Mouse (Mus musculus): ENCODE measurements at regions not wholly inside any gene's neighbourhood (a gene's known extent, or its start where the extent isn't known, plus 50 kb on each side); places are given as distances from the start of the nearest gene placed in this dataset.

DNA sequence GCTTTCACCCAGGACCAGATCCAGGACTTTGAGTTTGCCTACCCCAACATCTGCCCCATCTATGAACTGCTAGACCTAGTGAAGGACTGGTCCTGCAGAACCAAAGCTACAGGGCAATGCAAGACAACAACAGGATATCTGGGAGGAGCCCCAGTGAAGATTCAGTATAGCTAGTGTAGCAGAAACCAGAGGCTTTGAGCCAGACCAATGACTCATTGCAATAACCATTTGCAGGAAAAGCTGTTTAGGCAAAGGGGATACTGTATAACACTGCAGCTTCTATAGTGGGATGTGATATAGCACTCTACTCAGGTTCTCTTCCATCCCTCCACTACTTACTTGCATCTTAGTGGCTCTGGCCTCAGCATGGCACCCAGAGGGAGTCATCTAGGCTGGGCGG, 123.8 kb upstream of the Egln3 start:
- Histone ChIP-seq H3K4me3 (ENCODE audit: low read depth, low read length) (no peak overlapping the region), H3K4me1 (ENCODE audit: control insufficient read depth, insufficient read depth, low read length) (no peaks in the 10 kb centered on the region), H3K9me3 (ENCODE audit: control insufficient read depth, low read length) (no peaks in the 10 kb centered on the region), H3K4me2 (ENCODE audit: low read depth, severe bottlenecking) (no peak overlapping the region), H3K27me3 (ENCODE audit: control insufficient read depth, insufficient read depth, low read length) (no peaks in the 10 kb centered on the region), H3K9ac (ENCODE audit: low read length) (no peak overlapping the region), H3K27ac (replicated peaks; ENCODE audit: low read depth, low read length) (no peak overlapping the region), H3K36me3 (ENCODE audit: control insufficient read depth, insufficient read depth, low read length) (no peaks in the 10 kb centered on the region)
- no peak for ATAC-seq (ENCODE audit: insufficient number of reproducible peaks, low FRiP score, low TSS enrichment, low read depth)
- 65% methylated on average over 1 of the region's 1 CpGs for WGBS
- DNase-seq (ENCODE audit: low spot score): no peak

DNA sequence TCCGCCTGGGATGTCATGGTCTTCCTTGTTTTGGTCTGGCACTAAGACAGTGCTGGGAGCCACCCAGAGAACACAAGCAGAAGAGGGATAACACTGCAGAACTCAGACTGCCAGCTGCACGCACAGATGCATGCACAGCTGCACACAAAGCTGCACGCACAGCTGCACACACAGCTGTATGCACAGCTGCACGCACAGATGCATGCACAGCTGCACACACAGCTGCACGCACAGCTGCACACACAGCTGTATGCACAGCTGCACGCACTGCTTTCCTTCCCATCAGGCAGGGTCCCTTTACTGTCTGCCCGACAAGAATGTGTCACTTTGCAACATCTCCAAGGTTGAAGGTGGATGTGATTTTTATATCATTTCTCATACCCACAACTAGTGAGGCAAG, 122.9 kb upstream of the Egln3 start:
- 93% methylated on average over 7 of the region's 7 CpGs for WGBS
- Histone ChIP-seq H3K27ac (replicated peaks; ENCODE audit: low read depth, low read length) (no peak overlapping the region), H3K4me2 (ENCODE audit: low read depth, severe bottlenecking) (no peak overlapping the region), H3K27me3 (ENCODE audit: control insufficient read depth, insufficient read depth, low read length) (no peaks in the 10 kb centered on the region), H3K9me3 (ENCODE audit: control insufficient read depth, low read length) (no peaks in the 10 kb centered on the region), H3K4me3 (ENCODE audit: low read depth, low read length) (no peak overlapping the region), H3K4me1 (ENCODE audit: control insufficient read depth, insufficient read depth, low read length) (no peaks in the 10 kb centered on the region), H3K36me3 (ENCODE audit: control insufficient read depth, insufficient read depth, low read length) (no peaks in the 10 kb centered on the region), H3K9ac (ENCODE audit: low read length) (no peak overlapping the region)
- DNase-seq (ENCODE audit: low spot score) (no peak), ATAC-seq (ENCODE audit: insufficient number of reproducible peaks, low FRiP score, low TSS enrichment, low read depth) (no peak)

DNA sequence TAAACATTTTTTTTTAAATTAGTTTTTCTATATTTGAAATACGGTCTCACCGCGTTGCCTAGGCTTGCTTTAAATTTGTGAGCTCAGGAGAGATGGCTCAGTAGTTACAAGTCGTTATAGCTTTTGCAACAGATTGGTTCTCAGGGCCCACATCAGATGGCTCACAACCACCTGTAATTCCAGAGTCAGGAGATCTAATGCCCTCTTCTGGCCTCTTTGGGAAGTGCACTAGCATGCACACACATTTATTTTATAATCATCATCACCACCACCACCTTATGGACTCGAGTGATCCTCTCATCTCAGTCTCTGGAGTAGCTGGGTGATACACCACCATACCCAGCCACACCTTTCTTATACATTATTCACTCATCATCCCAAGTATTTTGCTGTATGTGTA, 116.9 kb upstream of the Egln3 start:
- no peak for ATAC-seq (ENCODE audit: insufficient number of reproducible peaks, low FRiP score, low TSS enrichment, low read depth)
- H3K36me3 ChIP-seq (ENCODE audit: control insufficient read depth, insufficient read depth, low read length): no peaks in the 10 kb centered on the region

DNA sequence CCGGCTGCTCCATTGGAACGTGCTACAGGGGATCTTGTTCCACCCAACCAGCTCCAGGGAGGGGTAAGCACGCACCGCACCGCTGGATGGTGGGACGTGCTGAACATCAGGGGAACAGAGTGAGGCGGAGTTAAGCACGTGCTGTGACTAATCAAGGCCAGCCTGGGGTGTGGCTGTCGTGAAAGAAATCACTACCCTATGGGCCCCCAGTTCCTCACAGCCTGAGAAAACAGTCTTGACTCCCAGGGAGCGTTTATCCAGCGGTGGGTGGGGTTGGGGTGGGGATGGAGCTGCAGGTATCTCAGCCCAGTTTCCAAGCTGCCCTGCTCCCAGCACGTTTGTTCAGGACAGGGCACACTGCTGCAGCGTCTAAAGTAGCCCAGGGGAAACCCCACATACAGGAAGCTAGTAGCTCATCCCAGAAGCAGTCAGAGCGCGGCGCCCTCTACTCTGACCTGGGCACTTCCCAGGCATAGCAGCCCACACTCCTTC, 113.4 kb upstream of the Egln3 start:
- H3K27me3 ChIP-seq (ENCODE audit: control insufficient read depth, insufficient read depth, low read length): no peaks in the 10 kb centered on the region
- 0 out of 2 replicates have a peak, but pooled peaks cover 3% of the 10 kb centered on the region for H3K4me1 ChIP-seq (ENCODE audit: control insufficient read depth, insufficient read depth, low read length)
- peak; percentile 60; the same call in 1 of the 2 replicates for ATAC-seq (ENCODE audit: insufficient number of reproducible peaks, low FRiP score, low TSS enrichment, low read depth)
- H3K9ac ChIP-seq (ENCODE audit: low read length): peak overlapping the region; percentile 27
- no peak overlapping the region for H3K27ac ChIP-seq (replicated peaks; ENCODE audit: low read depth, low read length)
- no peaks in the 10 kb centered on the region for H3K36me3 ChIP-seq (ENCODE audit: control insufficient read depth, insufficient read depth, low read length)
- peak; percentile 74 for DNase-seq (ENCODE audit: low spot score)
- H3K9me3 ChIP-seq (ENCODE audit: control insufficient read depth, low read length): peaks cover 2% of the 10 kb centered on the region; the same call in 1 of the 2 replicates
- under 1% methylated on average over 16 of the region's 16 CpGs for WGBS
- peak overlapping the region; percentile 7 for H3K4me3 ChIP-seq (ENCODE audit: low read depth, low read length)
- H3K4me2 ChIP-seq (ENCODE audit: low read depth, severe bottlenecking): peak overlapping the region; percentile 42

More for the DNA sequence above, 116.9 kb upstream of the Egln3 start:
- H3K9ac ChIP-seq (ENCODE audit: low read length): no peak overlapping the region
- 87% methylated on average over 5 of the region's 5 CpGs for WGBS
- H3K9me3 ChIP-seq (ENCODE audit: control insufficient read depth, low read length): peaks cover 2% of the 10 kb centered on the region; the same call in 1 of the 2 replicates
- peak; percentile 10 for DNase-seq (ENCODE audit: low spot score)
- H3K4me3 ChIP-seq (ENCODE audit: low read depth, low read length): no peak overlapping the region
- no peak overlapping the region for H3K4me2 ChIP-seq (ENCODE audit: low read depth, severe bottlenecking)
- 0 out of 2 replicates have a peak, but pooled peaks cover 3% of the 10 kb centered on the region for H3K4me1 ChIP-seq (ENCODE audit: control insufficient read depth, insufficient read depth, low read length)
- H3K27me3 ChIP-seq (ENCODE audit: control insufficient read depth, insufficient read depth, low read length): no peaks in the 10 kb centered on the region
- no peak overlapping the region for H3K27ac ChIP-seq (replicated peaks; ENCODE audit: low read depth, low read length)

DNA sequence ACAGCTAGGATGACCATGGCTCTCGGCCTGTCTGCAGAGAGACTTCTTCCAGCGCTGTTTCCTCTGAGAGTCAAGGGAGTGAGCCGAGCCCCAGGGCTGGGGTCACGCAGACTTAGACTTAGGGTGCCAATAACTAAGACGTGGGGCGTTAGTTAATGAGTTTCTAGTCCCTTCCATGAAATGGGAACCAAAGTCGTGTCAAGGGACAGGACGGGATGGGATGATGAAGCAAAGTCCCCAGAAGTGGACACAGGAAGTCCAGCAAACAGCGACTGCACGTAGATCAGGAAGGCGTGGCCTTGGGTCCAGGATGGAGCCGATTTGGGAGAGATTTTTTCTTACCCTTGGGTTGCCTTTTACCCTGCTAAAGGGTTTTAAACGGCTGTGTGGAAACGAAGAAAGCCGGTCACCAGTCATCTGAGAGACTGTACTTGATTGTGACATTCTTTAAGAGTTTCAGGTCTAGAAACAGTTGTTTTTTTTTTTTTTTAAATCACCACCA, 112.5 kb upstream of the Egln3 start:
- ATAC-seq (ENCODE audit: insufficient number of reproducible peaks, low FRiP score, low TSS enrichment, low read depth) (no peak), DNase-seq (ENCODE audit: low spot score) (peak; percentile 19)
- no peaks in the 10 kb centered on the region for H3K36me3 ChIP-seq (ENCODE audit: control insufficient read depth, insufficient read depth, low read length)
- H3K4me2 ChIP-seq (ENCODE audit: low read depth, severe bottlenecking): no peak overlapping the region
- H3K9me3 ChIP-seq (ENCODE audit: control insufficient read depth, low read length): peaks cover 2% of the 10 kb centered on the region; the same call in 1 of the 2 replicates
- 49% methylated on average over 15 of the region's 15 CpGs for WGBS
- no peak overlapping the region for H3K27ac ChIP-seq (replicated peaks; ENCODE audit: low read depth, low read length)
- H3K4me1 ChIP-seq (ENCODE audit: control insufficient read depth, insufficient read depth, low read length): 0 out of 2 replicates have a peak, but pooled peaks cover 3% of the 10 kb centered on the region
- no peak overlapping the region for H3K4me3 ChIP-seq (ENCODE audit: low read depth, low read length)
- no peaks in the 10 kb centered on the region for H3K27me3 ChIP-seq (ENCODE audit: control insufficient read depth, insufficient read depth, low read length)
- H3K9ac ChIP-seq (ENCODE audit: low read length): no peak overlapping the region

DNA sequence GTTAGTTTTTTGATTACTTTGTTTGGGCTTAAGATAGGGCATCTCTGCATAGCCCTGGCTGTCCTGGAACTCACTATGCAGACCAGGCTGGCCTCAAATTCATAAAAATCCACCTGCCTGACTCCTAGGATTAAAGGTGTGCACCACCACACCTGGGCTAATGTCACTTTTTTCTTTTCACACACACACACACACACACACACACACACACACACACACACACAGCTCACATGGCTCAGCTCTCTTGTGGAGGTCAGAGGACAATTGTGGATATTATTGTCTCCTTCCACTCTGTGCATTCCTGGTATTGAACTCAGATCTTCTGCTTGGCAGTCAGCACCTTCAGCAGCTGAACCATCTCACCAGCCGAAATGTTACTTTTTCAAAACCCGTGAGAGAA, 110.5 kb upstream of the Egln3 start:
- no peaks in the 10 kb centered on the region for H3K9me3 ChIP-seq (ENCODE audit: control insufficient read depth, low read length)
- no peak overlapping the region for H3K4me3 ChIP-seq (ENCODE audit: low read depth, low read length)
- 0 out of 2 replicates have a peak, but pooled peaks cover 3% of the 10 kb centered on the region for H3K4me1 ChIP-seq (ENCODE audit: control insufficient read depth, insufficient read depth, low read length)
- H3K27me3 ChIP-seq (ENCODE audit: control insufficient read depth, insufficient read depth, low read length): no peaks in the 10 kb centered on the region
- peak; percentile 14 for DNase-seq (ENCODE audit: low spot score)
- ATAC-seq (ENCODE audit: insufficient number of reproducible peaks, low FRiP score, low TSS enrichment, low read depth): no peak
- no peak overlapping the region for H3K27ac ChIP-seq (replicated peaks; ENCODE audit: low read depth, low read length)
- no peak overlapping the region for H3K9ac ChIP-seq (ENCODE audit: low read length)
- WGBS: 81% methylated on average over 2 of the region's 2 CpGs
- H3K4me2 ChIP-seq (ENCODE audit: low read depth, severe bottlenecking): no peak overlapping the region
- no peaks in the 10 kb centered on the region for H3K36me3 ChIP-seq (ENCODE audit: control insufficient read depth, insufficient read depth, low read length)

DNA sequence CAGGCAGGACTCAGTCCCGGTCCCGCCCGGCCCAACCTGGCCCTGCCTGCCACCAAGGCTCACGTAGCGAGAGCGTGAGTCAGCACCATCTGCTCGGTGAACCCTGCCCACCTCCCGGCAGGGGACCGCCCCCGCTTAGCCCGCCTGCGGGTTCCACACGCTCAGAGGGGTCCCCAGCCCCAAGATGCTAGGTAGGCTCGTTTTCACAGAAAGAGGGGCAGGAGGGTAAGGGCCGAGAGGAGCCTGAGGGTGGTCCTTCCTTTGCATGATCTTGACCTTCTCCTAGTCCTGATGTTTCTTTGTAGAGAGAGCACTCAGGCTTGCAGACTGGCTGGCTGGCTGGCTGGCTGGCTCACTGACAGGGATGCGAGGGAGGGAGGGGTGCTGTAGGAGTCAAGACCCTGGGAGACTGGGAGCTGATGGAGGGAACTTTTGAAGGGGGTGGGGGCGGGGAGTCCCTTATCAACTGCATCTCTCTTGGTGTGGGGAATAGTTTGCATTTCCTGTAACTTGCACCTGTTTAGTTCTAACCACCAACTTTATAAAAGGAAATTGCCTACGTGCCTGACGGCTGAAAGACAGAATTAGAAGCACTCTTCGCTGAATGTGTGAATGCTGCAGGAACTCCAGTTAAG, 109.7 kb upstream of the Egln3 start:
- DNase-seq (ENCODE audit: low spot score) (peak; percentile 64), ATAC-seq (ENCODE audit: insufficient number of reproducible peaks, low FRiP score, low TSS enrichment, low read depth) (peak; percentile 50; the same call in 1 of the 2 replicates)
- Histone ChIP-seq H3K27ac (replicated peaks; ENCODE audit: low read depth, low read length) (no peak overlapping the region), H3K9ac (ENCODE audit: low read length) (peak overlapping the region; percentile 32; the same call in 1 of the 2 replicates), H3K4me1 (ENCODE audit: control insufficient read depth, insufficient read depth, low read length) (0 out of 2 replicates have a peak, but pooled peaks cover 3% of the 10 kb centered on the region), H3K27me3 (ENCODE audit: control insufficient read depth, insufficient read depth, low read length) (no peaks in the 10 kb centered on the region), H3K9me3 (ENCODE audit: control insufficient read depth, low read length) (no peaks in the 10 kb centered on the region), H3K4me3 (ENCODE audit: low read depth, low read length) (peak overlapping the region; percentile 21), H3K36me3 (ENCODE audit: control insufficient read depth, insufficient read depth, low read length) (no peaks in the 10 kb centered on the region), H3K4me2 (ENCODE audit: low read depth, severe bottlenecking) (peak overlapping the region; percentile 53)
- under 1% methylated on average over 20 of the region's 20 CpGs for WGBS

DNA sequence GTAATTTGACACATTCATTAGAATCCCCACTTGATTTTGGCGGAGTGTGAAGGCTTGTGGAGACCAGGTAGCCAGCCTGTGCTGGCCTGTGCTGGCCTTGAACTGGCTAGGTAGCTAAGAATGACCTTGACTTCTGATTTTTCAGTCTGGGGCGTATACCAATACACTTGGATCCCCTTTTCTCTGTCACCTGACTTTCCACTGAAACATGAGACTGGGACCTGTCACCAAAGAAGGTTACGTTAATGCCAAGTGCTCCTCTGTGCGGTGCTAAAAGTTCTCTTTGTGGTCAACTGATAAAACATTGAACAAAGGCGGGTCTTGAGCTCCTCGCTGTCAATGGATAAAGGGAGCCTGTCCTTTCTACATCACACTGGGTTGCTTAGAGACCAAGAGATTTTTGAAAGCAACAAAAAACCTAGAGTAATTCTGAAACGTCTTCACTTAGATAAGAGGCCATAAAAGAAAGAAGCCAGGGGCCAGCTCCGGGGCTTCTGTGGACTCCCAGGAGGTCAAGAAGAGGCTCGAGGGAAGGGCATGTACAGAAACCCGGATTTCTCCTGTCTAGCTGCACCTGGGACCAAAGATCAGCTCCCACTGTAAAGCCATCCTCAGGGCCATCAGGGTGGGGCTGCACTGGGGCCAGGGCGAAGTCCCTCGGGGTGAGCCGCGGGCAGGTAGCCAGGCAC, 109.0 kb upstream of the Egln3 start:
- WGBS: 12% methylated on average over 14 of the region's 14 CpGs
- no peaks in the 10 kb centered on the region for H3K36me3 ChIP-seq (ENCODE audit: control insufficient read depth, insufficient read depth, low read length)
- DNase-seq (ENCODE audit: low spot score) (peak; percentile 20), ATAC-seq (ENCODE audit: insufficient number of reproducible peaks, low FRiP score, low TSS enrichment, low read depth) (0 out of 2 replicates have a peak, but pooled peaks have one; percentile 69)
- H3K27me3 ChIP-seq (ENCODE audit: control insufficient read depth, insufficient read depth, low read length): no peaks in the 10 kb centered on the region
- peak overlapping the region; percentile 21 for H3K4me3 ChIP-seq (ENCODE audit: low read depth, low read length)
- H3K4me2 ChIP-seq (ENCODE audit: low read depth, severe bottlenecking): peak overlapping the region; percentile 53
- 0 out of 2 replicates have a peak, but pooled peaks cover 3% of the 10 kb centered on the region for H3K4me1 ChIP-seq (ENCODE audit: control insufficient read depth, insufficient read depth, low read length)
- no peaks in the 10 kb centered on the region for H3K9me3 ChIP-seq (ENCODE audit: control insufficient read depth, low read length)
- H3K27ac ChIP-seq (replicated peaks; ENCODE audit: low read depth, low read length): no peak overlapping the region
- H3K9ac ChIP-seq (ENCODE audit: low read length): peak overlapping the region; percentile 32; the same call in 1 of the 2 replicates

Measured in limb, embryonic 11.5 days (tissue).